Mouse (Mus musculus) cortical plate, adult 2 months (tissue): Measurements from ENCODE around the gene Exog.

ENCODE experiments used
- CTCF ChIP-seq: fragments of 200-500 bp; IDR thresholded peaks from 2 replicates; pipeline ENCODE4 v1.5.1; 2011; ENCODE audit warnings: mild to moderate bottlenecking, control low read depth, low read length; ENCODE audit not compliant: insufficient read depth; ENCODE audit errors: extremely low read depth
- POLR2A ChIP-seq: fragments of 200-500 bp; IDR thresholded peaks from 2 replicates; pipeline ENCODE4 v1.6.1; 2011; ENCODE audit warnings: mild to moderate bottlenecking, low read length, control low read depth; ENCODE audit not compliant: insufficient read depth; ENCODE audit errors: extremely low read depth

GRCm38 (mm10) chr9:119430311-119430710, 14.4 kb upstream of the Exog start:
- TF ChIP-seq POLR2A (no peak), CTCF (peak; percentile 93)
